Mouse (Mus musculus): ENCODE measurements at regions not wholly inside any gene's neighbourhood (a gene's known extent, or its start where the extent isn't known, plus 50 kb on each side); places are given as distances from the start of the nearest gene placed in this dataset.
"Not testable (repeated sequence)": the region's sequence is repeated elsewhere in the genome, so short reads cannot be mapped to it uniquely, and the experiment has no call there.

GRCm38 (mm10) chr3:18295921-18296320 lies 347.7 kb downstream of the Cypt12 start:
- no peak for DNase-seq (ENCODE audit: low spot score)

- no peak for DNase-seq (ENCODE audit: low spot score)
Observed at GRCm38 (mm10) chr3:18298699-18299098, 350.5 kb downstream of the Cypt12 start.

- no peak for DNase-seq (ENCODE audit: low spot score)
Observed at GRCm38 (mm10) chr3:18299502-18299901, 351.3 kb downstream of the Cypt12 start.

GRCm38 (mm10) chr3:18319433-18319832 lies 371.2 kb downstream of the Cypt12 start:
- no peak for DNase-seq (ENCODE audit: low spot score)

- DNase-seq (ENCODE audit: low spot score), result no peak
Observed at GRCm38 (mm10) chr3:18333182-18333581, 385.0 kb downstream of the Cypt12 start.

GRCm38 (mm10) chr3:18339189-18339588 lies 391.0 kb downstream of the Cypt12 start:
- DNase-seq (ENCODE audit: low spot score), result no peak

- no peak for DNase-seq (ENCODE audit: low spot score)
Observed at GRCm38 (mm10) chr3:18341757-18342156, 393.5 kb downstream of the Cypt12 start.

- DNase-seq (ENCODE audit: low spot score), result no peak
Observed at GRCm38 (mm10) chr3:18378014-18379005, 430.1 kb downstream of the Cypt12 start.

- DNase-seq (ENCODE audit: low spot score), result no peak
Observed at GRCm38 (mm10) chr3:18421886-18422575, 473.8 kb downstream of the Cypt12 start.

GRCm38 (mm10) chr3:18428908-18429307 lies 480.7 kb downstream of the Cypt12 start:
- no peak for DNase-seq (ENCODE audit: low spot score)

GRCm38 (mm10) chr3:18438845-18439244 lies 490.6 kb downstream of the Cypt12 start:
- no peak for DNase-seq (ENCODE audit: low spot score)

- no peak for DNase-seq (ENCODE audit: low spot score)
Observed at GRCm38 (mm10) chr3:18452197-18452933, 504.2 kb downstream of the Cypt12 start.

- DNase-seq (ENCODE audit: low spot score), result no peak
Observed at GRCm38 (mm10) chr3:18453220-18453985, 505.2 kb downstream of the Cypt12 start.

- DNase-seq (ENCODE audit: low spot score), result no peak
Observed at GRCm38 (mm10) chr3:18453986-18454291, 505.7 kb downstream of the Cypt12 start.

- DNase-seq (ENCODE audit: low spot score), result not testable (repeated sequence)
Observed at GRCm38 (mm10) chr3:18454558-18455191, 506.5 kb downstream of the Cypt12 start.

GRCm38 (mm10) chr3:18456033-18456690 lies 508.0 kb downstream of the Cypt12 start:
- DNase-seq (ENCODE audit: low spot score), result no peak

- no peak for DNase-seq (ENCODE audit: low spot score)
Observed at GRCm38 (mm10) chr3:18460267-18460666, 512.1 kb downstream of the Cypt12 start.

GRCm38 (mm10) chr3:18471846-18472245 lies 523.6 kb downstream of the Cypt12 start:
- no peak for DNase-seq (ENCODE audit: low spot score)

GRCm38 (mm10) chr3:18479557-18479956 lies 531.3 kb downstream of the Cypt12 start:
- DNase-seq (ENCODE audit: low spot score), result no peak

GRCm38 (mm10) chr3:18482006-18482405 lies 533.8 kb downstream of the Cypt12 start:
- no peak for DNase-seq (ENCODE audit: low spot score)

- DNase-seq (ENCODE audit: low spot score), result no peak
Observed at GRCm38 (mm10) chr3:18488886-18489285, 540.7 kb downstream of the Cypt12 start.
